Mouse (Mus musculus): Measurements from ENCODE around the gene Ncbp1. TPM values are rescaled to one million over a fixed set of nuclear protein-coding genes. Genes with fewer than 3 reads are reported as not detected.
A peak's percentile ranks its signal among the peaks of the same experiment; 100 is the strongest.

Gene Ncbp1
- total RNA-seq, 2 experiments from 2014 or later: 35.5 to 36.9 TPM

- DNase-seq: peak; percentile 76
Observed at GRCm38 (mm10) chr4:46201834-46202561, 63.6 kb downstream of the Ncbp1 start.

DNA sequence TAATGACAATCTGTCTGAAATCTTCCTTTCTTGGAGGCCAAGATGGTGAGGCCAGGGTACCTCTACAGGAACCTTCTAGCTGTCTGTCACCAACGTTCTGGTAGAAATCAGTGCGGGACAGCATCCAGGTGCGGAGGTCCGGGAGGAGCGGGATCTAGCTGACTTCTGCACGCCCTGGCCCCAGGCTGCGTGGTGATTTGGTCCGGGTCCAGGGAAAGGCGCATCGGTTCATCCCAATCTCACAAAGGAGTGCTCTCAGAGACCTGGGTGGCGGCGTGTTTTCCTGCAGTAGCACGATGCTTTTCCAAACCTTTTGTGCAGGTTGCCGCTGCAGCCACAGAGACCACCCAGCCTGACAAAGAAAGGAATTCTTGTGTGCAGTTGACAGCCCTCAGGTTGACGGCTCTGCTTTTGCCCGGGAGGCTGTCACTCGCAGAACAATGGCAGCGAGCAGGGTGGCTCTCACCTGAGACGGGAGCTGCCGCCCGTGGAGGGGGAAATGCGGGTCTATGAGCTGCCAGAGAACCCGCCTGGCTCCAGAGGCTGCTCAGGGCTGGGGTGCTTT, 64.2 kb downstream of the Ncbp1 start:
- DNase-seq: peak; percentile 13

DNA sequence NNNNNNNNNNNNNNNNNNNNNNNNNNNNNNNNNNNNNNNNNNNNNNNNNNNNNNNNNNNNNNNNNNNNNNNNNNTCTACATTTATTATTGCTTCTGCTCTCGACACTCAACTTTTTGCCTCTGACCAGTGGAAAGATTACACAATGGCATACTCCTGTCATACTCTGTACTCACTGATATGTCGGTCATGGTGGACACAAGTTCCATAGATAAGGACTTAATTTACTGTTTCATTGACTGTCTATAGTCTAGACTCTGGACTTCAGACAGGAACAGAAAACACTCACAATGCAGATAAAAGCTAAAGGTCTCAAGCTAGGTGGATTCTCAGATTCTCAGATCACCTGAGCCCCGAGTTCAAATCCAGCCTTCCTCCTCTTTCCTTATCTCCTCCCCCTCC, 82.7 kb downstream of the Ncbp1 start:
- no peak for DNase-seq

Other genes starting within 250 kb of the Ncbp1 start
- gene Ccdc180, start 248.3 kb upstream of the Ncbp1 start, total RNA-seq (2021): under 1 TPM; 0.05 to 0.09 TPM
- gene Tdrd7, start 173.3 kb upstream of the Ncbp1 start, total RNA-seq (2021): 10 to 100 TPM; 16.9 to 19.4 TPM
- gene Tmod1, start 99.7 kb upstream of the Ncbp1 start, total RNA-seq (2021): 100 to 1,000 TPM; 278 to 282 TPM
- 10 to 100 TPM; 19.3 to 20.3 TPM for gene Tstd2, start 81 bp downstream of the Ncbp1 start, total RNA-seq (2021)
- 10 to 100 TPM; 10.2 to 11.9 TPM for gene Xpa, start 57.7 kb downstream of the Ncbp1 start, total RNA-seq (2021)
- under 1 TPM in 1 of 2 experiments, not detected in 1; 0.14 TPM for gene Foxe1, start 205.0 kb downstream of the Ncbp1 start, total RNA-seq (2021)

All from heart, postnatal 4 days (tissue).